Mouse (Mus musculus): ENCODE data around the gene Cyp2c38.
"Not testable (repeated sequence)": the region's sequence is repeated elsewhere in the genome, so short reads cannot be mapped to it uniquely, and the experiment has no call there.

Cyp2c38 gene

DNA sequence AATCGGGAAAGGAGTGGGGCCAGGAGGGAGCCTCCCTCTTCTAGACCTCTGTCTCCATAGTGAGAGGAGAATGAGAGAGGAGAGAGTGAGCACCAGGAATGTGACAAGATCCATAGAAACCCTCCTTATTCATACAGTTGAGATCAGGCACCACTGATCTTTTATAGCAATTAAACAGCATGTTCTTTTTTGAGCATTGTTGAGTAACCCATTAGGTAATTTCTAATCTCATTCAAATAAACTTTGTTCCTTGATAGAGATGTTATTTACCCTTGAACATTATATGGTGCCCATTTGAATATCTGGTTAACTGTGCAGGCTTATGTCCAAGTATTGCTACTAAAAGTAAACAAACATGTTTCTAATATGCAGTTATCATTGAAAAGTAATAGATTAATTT, at the start of gene Cyp2c38:
TSS of gene Cyp2c38 (minus strand) at position 135 of the 400 bp plus-strand sequence.
- no peak for DNase-seq

DNA sequence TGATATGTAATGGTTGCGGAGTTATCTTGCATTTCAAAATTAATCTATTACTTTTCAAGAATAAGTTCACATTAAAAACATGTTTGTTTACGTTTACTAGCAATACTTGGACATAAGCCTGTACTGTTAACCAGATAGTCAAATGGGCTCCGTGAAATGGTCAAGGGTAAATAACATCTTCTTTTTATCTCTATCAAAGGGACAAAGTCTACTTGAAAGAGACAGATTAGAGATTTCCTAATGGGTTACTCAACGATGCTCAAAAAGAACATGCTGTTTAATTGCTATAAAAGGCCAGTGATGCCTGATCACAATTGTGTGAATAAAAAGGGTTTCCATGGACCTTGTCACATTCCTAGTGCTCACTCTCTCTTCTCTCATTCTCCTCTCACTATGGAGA, 47.7 kb upstream of the Cyp2c38 start, which contains the start of gene Cyp2c39:
TSS of gene Cyp2c39 (plus strand) at position 329 of the 400 bp plus-strand sequence.
- no peak for DNase-seq

DNA sequence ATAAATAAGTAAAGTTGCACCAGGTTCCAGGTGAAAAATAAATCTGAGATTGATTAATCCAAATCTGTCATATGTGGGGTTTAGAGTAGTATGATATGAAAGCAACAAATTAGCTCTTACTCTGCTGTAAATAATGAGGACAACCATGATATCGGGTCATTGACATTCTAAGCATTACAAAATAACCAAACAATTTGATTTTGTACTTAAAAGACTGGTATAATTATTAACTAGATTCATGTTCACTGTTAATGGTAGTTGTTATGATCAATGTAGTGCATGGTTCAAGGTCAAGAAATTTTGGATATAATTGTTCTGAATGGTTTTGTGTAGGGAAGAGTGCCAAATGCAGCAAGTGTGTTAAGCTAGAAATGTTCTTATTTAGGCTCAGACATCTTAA, 46.7 kb upstream of the Cyp2c38 start:
- DNase-seq, result no peak

DNA sequence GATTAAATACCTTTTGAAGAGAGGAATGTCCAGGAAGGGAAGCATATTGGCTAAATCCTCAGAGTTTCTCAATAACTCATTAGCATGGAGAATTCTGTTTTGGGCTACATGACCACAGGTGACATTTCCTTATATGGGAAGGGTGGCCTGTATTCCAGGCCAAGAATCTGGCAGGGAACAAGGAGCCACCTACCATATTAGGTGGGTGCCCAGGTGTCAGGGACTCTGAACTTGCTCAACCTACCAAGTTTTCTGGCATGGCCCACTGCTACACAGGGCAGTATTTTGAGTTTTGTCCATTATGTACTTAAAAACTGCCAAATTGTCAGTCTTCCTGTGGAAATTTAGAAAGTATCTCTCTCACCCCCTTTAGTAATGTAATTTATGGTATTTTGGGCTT, 43.5 kb upstream of the Cyp2c38 start:
- no peak for DNase-seq

DNA sequence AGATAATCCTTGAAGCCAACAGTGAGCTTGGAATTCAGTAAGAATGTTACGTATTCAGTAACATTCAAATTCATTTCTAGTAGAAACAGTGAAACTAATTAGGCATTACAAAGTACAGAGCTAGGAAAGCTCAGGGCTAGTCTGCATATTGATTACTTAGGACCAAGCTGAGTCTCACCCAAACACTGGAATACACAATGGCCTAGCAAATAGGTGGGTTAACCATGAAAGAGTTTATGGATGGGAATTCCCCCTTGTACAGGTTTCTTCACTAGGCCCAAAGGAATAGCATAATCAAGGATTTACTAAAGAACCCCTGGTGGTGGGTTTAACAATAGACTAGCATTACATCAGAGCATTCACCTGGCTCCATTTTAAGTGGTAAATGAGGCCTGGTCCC, 21.1 kb upstream of the Cyp2c38 start:
- not testable (repeated sequence) for DNase-seq

DNA sequence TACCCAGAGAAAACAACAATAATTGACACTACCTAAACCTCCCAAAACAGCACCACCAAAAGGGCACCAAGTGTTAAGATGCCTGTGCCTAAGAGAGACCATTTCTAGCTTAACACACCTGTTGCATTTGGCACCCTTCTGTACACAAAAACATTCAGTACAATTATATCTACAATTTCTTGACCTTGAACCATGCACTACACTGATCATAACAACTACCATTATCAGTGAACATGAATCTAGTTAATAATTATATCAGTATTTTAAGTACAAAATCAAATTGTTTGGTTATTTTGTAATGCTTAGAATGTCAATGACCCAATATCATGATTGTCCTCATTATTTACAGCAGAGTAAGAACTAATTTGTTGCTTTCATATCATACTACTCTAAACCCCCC, 1.0 kb upstream of the Cyp2c38 start:
- DNase-seq, result no peak

Data from cerebellum, postnatal 14 days (tissue).